Comparison of ENCODE assay signal across 9 mouse cellular contexts in genomic region chr1:44745711-44746110, GRCm38 (mm10).
DNase-seq lines count a peak whose midpoint lies in the region; ATAC-seq and TF ChIP-seq lines count a peak whose summit lies in the region.
"Had no signal": no experiment of that assay in that cellular context is flagged by ENCODE, and none has a peak within 500 bp of the region (broad histone marks: within the 10 kb centered on the region; RNA-seq: fewer than 3 reads in every experiment).

No protein-coding gene starts in this region.

- H3K9me3 ChIP-seq in limb, embryonic 11.5 days (ENCODE audit: control insufficient read depth, low read length): no peaks in the 10 kb centered on the region
- H3K9me3 ChIP-seq: lung, embryonic 15.5 days had no signal

- POLR2A ChIA-PET in Patski (lab: Charles Lee): no interaction called here

- no peak overlapping the region for H3K27ac ChIP-seq in limb, embryonic 11.5 days (replicated peaks; ENCODE audit: low read depth, low read length)
- H3K27ac ChIP-seq: lung, embryonic 15.5 days had no signal

- in situ Hi-C loops in Patski (cut with MboI; ENCODE audit: low pct_unique_long_range_greater_than_20kb): loop anchor here (10.0 kb wide), 2 partner anchors 569 to 1019 kb away; partner anchors contain the start of gene Col3a1

- CTCF ChIA-PET in Patski (lab: Charles Lee): interaction anchor here (1.2 kb wide), 1 partner anchor 10 kb away, joined by 3 read pairs; no protein-coding TSS in a partner anchor

- intact Hi-C loops in heart, postnatal 36 days (cut with DNase I): loop anchor here (1.0 to 10.0 kb wide), 5 partner anchors 567 to 1021 kb away; partner anchors contain the start of gene Col5a2

- no peak for ATAC-seq in Patski
- no peak for ATAC-seq in limb, embryonic 11.5 days (ENCODE audit: insufficient number of reproducible peaks, low FRiP score, low TSS enrichment, low read depth)

- H3K9ac ChIP-seq in limb, embryonic 11.5 days (ENCODE audit: low read length): no peak overlapping the region
- H3K9ac ChIP-seq: lung, embryonic 15.5 days had no signal

- H3K36me3 ChIP-seq in limb, embryonic 11.5 days (ENCODE audit: control insufficient read depth, insufficient read depth, low read length): no peaks in the 10 kb centered on the region
- H3K36me3 ChIP-seq: lung, embryonic 15.5 days had no signal

- no peaks in the 10 kb centered on the region for H3K4me1 ChIP-seq in limb, embryonic 11.5 days (ENCODE audit: control insufficient read depth, insufficient read depth, low read length)
- H3K4me1 ChIP-seq: lung, embryonic 15.5 days had no signal

- TF ChIP-seq CTCF in Patski (IDR thresholded peaks at IDR 0.05): peak; percentile 50

- H3K27me3 ChIP-seq in Patski: no peaks in the 10 kb centered on the region
- no peaks in the 10 kb centered on the region for H3K27me3 ChIP-seq in limb, embryonic 11.5 days (ENCODE audit: control insufficient read depth, insufficient read depth, low read length)
- H3K27me3 ChIP-seq: lung, embryonic 15.5 days had no signal

- WGBS in limb, embryonic 11.5 days: 12% methylated on average over 2 of the region's 2 CpGs

- H3K4me3 ChIP-seq in limb, embryonic 11.5 days (ENCODE audit: low read depth, low read length): no peak overlapping the region
- H3K4me3 ChIP-seq: erythroblast, embryonic 14.5 days; lung, embryonic 15.5 days had no signal

- DNase-seq in left cerebral cortex, adult 11 months (ENCODE audit: low spot score): peak; percentile 16
- no peak for DNase-seq in left cerebral cortex, adult 8-10 months (ENCODE audit: low spot score in 2 of 2)
- no peak for DNase-seq in Patski (ENCODE audit: low read depth, low spot score)
- DNase-seq in c-Kit-positive CD71-positive TER-119-positive erythroid progenitor cells, embryonic 14.5 days (ENCODE audit: low spot score): peak; percentile 9
- peak; percentile 45 to 59 for DNase-seq in heart, postnatal 36 days
- DNase-seq in limb, embryonic 11.5 days (ENCODE audit: low spot score): peak; percentile 68
- peak; percentile 18 for DNase-seq in skeletal muscle tissue, adult 2 months (ENCODE audit: low read depth, low spot score)

- no peak overlapping the region for H3K4me2 ChIP-seq in limb, embryonic 11.5 days (ENCODE audit: low read depth, severe bottlenecking)
- H3K4me2 ChIP-seq: lung, embryonic 15.5 days had no signal

Comparison
In these comparisons a context has a peak if more than half of its experiments do, and no peak if none do; other contexts are left out.
1. DNase-seq: peak in left cerebral cortex, adult 11 months (single experiment), c-Kit-positive CD71-positive TER-119-positive erythroid progenitor cells, embryonic 14.5 days (single experiment), heart, postnatal 36 days (2 of 2), limb, embryonic 11.5 days (single experiment) and skeletal muscle tissue, adult 2 months (single experiment); none in left cerebral cortex, adult 8-10 months (0 of 2) and Patski (single experiment).